Comparison of ENCODE assay signal across 20 mouse cellular contexts in the genomic region with DNA sequence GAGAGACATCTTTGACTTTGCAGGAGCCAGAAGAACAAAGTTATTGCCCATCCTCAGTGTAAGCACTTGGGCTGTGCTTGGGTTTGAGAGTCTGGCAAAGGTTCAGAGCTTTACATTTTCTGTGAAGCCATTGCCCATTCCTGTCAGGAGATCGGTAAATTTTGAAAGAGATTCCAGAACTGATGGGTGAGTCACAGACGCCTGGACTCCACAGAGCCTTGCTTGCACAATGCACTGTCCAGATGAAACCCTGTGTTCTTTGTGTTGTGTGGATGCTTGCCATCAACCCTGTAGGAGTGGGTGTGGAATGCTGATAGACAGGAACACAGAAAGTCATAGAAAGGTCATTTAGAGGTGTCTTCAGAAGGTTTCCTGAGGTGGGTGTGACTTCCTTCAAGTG.
A peak's percentile ranks its signal among the peaks of the same experiment; 100 is the strongest.
DNase-seq lines count a peak whose midpoint lies in the region.
"Had no signal": no experiment of that assay in that cellular context is flagged by ENCODE, and none has a peak within 500 bp of the region (broad histone marks: within the 10 kb centered on the region; RNA-seq: fewer than 3 reads in every experiment).

No protein-coding gene starts in this region.

- peak; percentile 62 to 82 for DNase-seq in adrenal gland, adult (ENCODE audit: inconsistent age in 2 of 2, low spot score in 1 of 2)
- no peak for DNase-seq in adrenal gland, postnatal 25 days
- DNase-seq in NIH3T3 (ENCODE audit: low read depth) = peak; percentile 1
- peak; percentile 38 for DNase-seq in adrenal gland, postnatal 10 days
- peak; percentile 38 for DNase-seq in fibroblast of lung, adult 2 months (ENCODE audit: low read depth)
- DNase-seq in right cerebral cortex, postnatal 25 days = no peak
- DNase-seq in cerebellum, postnatal 4 days (ENCODE audit: low spot score in 2 of 2) = no peak
- DNase-seq in urinary bladder, postnatal 4 days (ENCODE audit: low spot score in 2 of 2) = no peak
- DNase-seq: cerebellum, adult 8-10 months; cerebellum, postnatal 36 days; embryo, embryonic 11 days; gastrocnemius, postnatal 14 days; heart, adult 2 months; kidney, adult 11 months; kidney, postnatal 36 days; lung, postnatal 36 days; right cerebral cortex, adult 18-20 months; right cerebral cortex, postnatal 4 days; thymus, adult 2 months; thymus, postnatal 36 days had no signal

Comparison
In these comparisons a context has a peak if more than half of its experiments do, and no peak if none do; other contexts are left out.
1. DNase-seq: peak in adrenal gland, adult (2 of 2), NIH3T3 (single experiment), adrenal gland, postnatal 10 days (single experiment) and fibroblast of lung, adult 2 months (single experiment); none in adrenal gland, postnatal 25 days (single experiment), right cerebral cortex, postnatal 25 days (single experiment), cerebellum, postnatal 4 days (0 of 2) and urinary bladder, postnatal 4 days (0 of 2).